Comparison of ENCODE assay signal across 13 mouse cellular contexts in the genomic region with DNA sequence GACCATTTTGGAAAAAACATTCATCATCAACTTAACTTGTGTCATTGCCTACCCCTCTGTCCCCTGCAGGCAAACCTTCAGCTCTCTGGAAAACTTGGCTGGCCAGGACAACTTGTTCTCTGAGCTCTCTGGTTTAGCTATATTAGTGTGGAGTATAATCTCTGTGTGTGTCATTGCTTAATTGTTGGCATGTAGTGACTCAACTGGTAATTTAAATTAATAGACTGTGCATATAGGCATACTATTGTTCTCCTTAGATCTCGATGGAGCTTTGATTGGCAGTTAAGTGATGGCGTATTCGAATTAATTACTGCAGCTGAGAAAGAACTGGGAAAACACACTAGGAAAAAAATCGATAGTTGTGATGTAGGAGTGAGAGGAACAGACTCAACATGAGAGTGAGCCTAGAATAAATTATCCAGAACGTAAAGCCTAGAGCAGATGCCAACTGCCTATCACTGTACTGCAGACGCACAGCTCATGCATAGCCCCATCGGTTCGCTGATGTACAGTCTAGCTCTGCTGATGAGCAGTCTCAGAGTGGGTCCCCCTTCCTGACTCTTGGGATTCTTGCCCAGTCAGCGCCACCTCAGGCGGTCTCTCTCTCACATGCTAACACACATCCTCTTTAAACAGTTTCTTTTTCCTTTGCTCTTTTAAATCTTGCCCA. TPM values are rescaled to one million over a fixed set of nuclear protein-coding genes. Genes with fewer than 3 reads are reported as not detected.
DNase-seq lines count a peak whose midpoint lies in the region; ATAC-seq and TF ChIP-seq lines count a peak whose summit lies in the region.
"Had no signal": no experiment of that assay in that cellular context is flagged by ENCODE, and none has a peak within 500 bp of the region (broad histone marks: within the 10 kb centered on the region; RNA-seq: fewer than 3 reads in every experiment).

No protein-coding gene starts in this region.

- no peak overlapping the region for H3K4me2 ChIP-seq in liver, embryonic 12.5 days
- H3K4me2 ChIP-seq in forebrain, embryonic 14.5 days (ENCODE audit: low read length), result no peak overlapping the region
- H3K4me2 ChIP-seq in hindbrain, postnatal 0 days (ENCODE audit: low read depth, low read length), result no peak overlapping the region
- H3K4me2 ChIP-seq: lung, embryonic 15.5 days had no signal

- H3K9me3 ChIP-seq in liver, embryonic 12.5 days (replicated peaks), result no peaks in the 10 kb centered on the region
- H3K9me3 ChIP-seq in forebrain, embryonic 14.5 days (replicated peaks; ENCODE audit: control insufficient read depth, low read length), result no peaks in the 10 kb centered on the region
- H3K9me3 ChIP-seq in hindbrain, postnatal 0 days (ENCODE audit: low read length), result no peaks in the 10 kb centered on the region
- no peaks in the 10 kb centered on the region for H3K9me3 ChIP-seq in heart, embryonic 10.5 days
- H3K9me3 ChIP-seq: lung, embryonic 15.5 days had no signal

- H3K9ac ChIP-seq in liver, embryonic 12.5 days, result no peak overlapping the region
- no peak overlapping the region for H3K9ac ChIP-seq in forebrain, embryonic 14.5 days (ENCODE audit: low read length)
- H3K9ac ChIP-seq in hindbrain, postnatal 0 days (replicated peaks; ENCODE audit: low read length), result no peak overlapping the region
- H3K9ac ChIP-seq: lung, embryonic 15.5 days had no signal

- H3K4me3 ChIP-seq in liver, embryonic 12.5 days, result no peak overlapping the region
- H3K4me3 ChIP-seq in forebrain, embryonic 14.5 days (ENCODE audit: low read depth, low read length), result no peak overlapping the region
- H3K4me3 ChIP-seq in hindbrain, postnatal 0 days (ENCODE audit: low read length), result no peak overlapping the region
- H3K4me3 ChIP-seq in olfactory bulb, adult 2 months (ENCODE audit: insufficient read depth, low read depth, low read length), result no peak overlapping the region
- no peak overlapping the region for H3K4me3 ChIP-seq in heart, embryonic 10.5 days
- H3K4me3 ChIP-seq: lung, embryonic 15.5 days had no signal

- DNase-seq in liver, result no peak
- peak; percentile 88 for DNase-seq in forebrain, embryonic 14.5 days (ENCODE audit: low spot score)
- DNase-seq in hindbrain, postnatal 0 days (ENCODE audit: low spot score), result peak; percentile 23
- no peak for DNase-seq in cerebellum, postnatal 14 days
- no peak for DNase-seq in heart, embryonic 10.5 days (ENCODE audit: low spot score)
- no peak for DNase-seq in cerebellum, postnatal 10 days
- DNase-seq: cerebellum, adult 11-12 months; heart, adult 18-20 months; kidney, adult 11 months; thymus, postnatal 4 days had no signal

- peaks cover 69% of the 10 kb centered on the region for H3K4me1 ChIP-seq in liver, embryonic 12.5 days
- peaks cover 2% of the 10 kb centered on the region; the same call in 1 of the 2 replicates for H3K4me1 ChIP-seq in forebrain, embryonic 14.5 days (ENCODE audit: control insufficient read depth, insufficient read depth, low read length)
- H3K4me1 ChIP-seq in hindbrain, postnatal 0 days (ENCODE audit: insufficient read depth, low read length), result peaks cover 4% of the 10 kb centered on the region; the same call in 1 of the 2 replicates
- H3K4me1 ChIP-seq in olfactory bulb, adult 2 months (ENCODE audit: control insufficient read depth, insufficient read depth, low read length), result peaks cover 15% of the 10 kb centered on the region
- H3K4me1 ChIP-seq in heart, embryonic 10.5 days, result peaks cover 68% of the 10 kb centered on the region
- H3K4me1 ChIP-seq: lung, embryonic 15.5 days had no signal

- H3K27ac ChIP-seq in liver, embryonic 12.5 days, result no peak overlapping the region
- H3K27ac ChIP-seq in forebrain, embryonic 14.5 days (ENCODE audit: low read depth, low read length), result no peak overlapping the region
- H3K27ac ChIP-seq in hindbrain, postnatal 0 days, result no peak overlapping the region
- H3K27ac ChIP-seq in olfactory bulb, adult 2 months (ENCODE audit: insufficient read depth, low read depth, low read length), result peak overlapping the region; percentile 58; the same call in 1 of the 2 replicates
- no peak overlapping the region for H3K27ac ChIP-seq in heart, embryonic 10.5 days
- H3K27ac ChIP-seq: lung, embryonic 15.5 days had no signal

- TF ChIP-seq POLR2A in olfactory bulb, adult 2 months (IDR thresholded peaks at IDR 0.05; ENCODE audit: insufficient read depth, low read depth, low read length), result no peak

- peak; percentile 60; the same call in 1 of the 2 replicates for ATAC-seq in liver, embryonic 12.5 days
- peak; percentile 96 for ATAC-seq in forebrain, embryonic 14.5 days
- ATAC-seq in hindbrain, postnatal 0 days, result peak; percentile 74; the same call in 1 of the 2 replicates

- H3K36me3 ChIP-seq in liver, embryonic 12.5 days, result no peaks in the 10 kb centered on the region
- H3K36me3 ChIP-seq in forebrain, embryonic 14.5 days (ENCODE audit: control insufficient read depth, insufficient read depth, low read length), result no peaks in the 10 kb centered on the region
- H3K36me3 ChIP-seq in hindbrain, postnatal 0 days (ENCODE audit: insufficient read depth, low read length), result no peaks in the 10 kb centered on the region
- H3K36me3 ChIP-seq in heart, embryonic 10.5 days, result no peaks in the 10 kb centered on the region
- H3K36me3 ChIP-seq: lung, embryonic 15.5 days had no signal

- TF ChIP-seq CTCF in hindbrain, postnatal 0 days (IDR thresholded peaks at IDR 0.05; ENCODE audit: low read depth), result no peak
- TF ChIP-seq CTCF in olfactory bulb, adult 2 months (IDR thresholded peaks at IDR 0.05; ENCODE audit: insufficient read depth, low read depth, low read length), result no peak

- no peaks in the 10 kb centered on the region for H3K27me3 ChIP-seq in liver, embryonic 12.5 days (replicated peaks)
- peaks cover 78% of the 10 kb centered on the region for H3K27me3 ChIP-seq in forebrain, embryonic 14.5 days (replicated peaks; ENCODE audit: control insufficient read depth, insufficient read depth, low read length)
- no peaks in the 10 kb centered on the region for H3K27me3 ChIP-seq in hindbrain, postnatal 0 days (ENCODE audit: insufficient read depth, low read length)
- no peaks in the 10 kb centered on the region for H3K27me3 ChIP-seq in heart, embryonic 10.5 days (ENCODE audit: insufficient read depth, poor library complexity, severe bottlenecking)
- H3K27me3 ChIP-seq: lung, embryonic 15.5 days had no signal

- WGBS in liver, embryonic 12.5 days (ENCODE audit: insufficient replicate concordance), result 69% methylated on average over 10 of the region's 10 CpGs
- WGBS in forebrain, embryonic 14.5 days, result 24% methylated on average over 10 of the region's 10 CpGs
- 32% methylated on average over 10 of the region's 10 CpGs for WGBS in hindbrain, postnatal 0 days
- 39% methylated on average over 10 of the region's 10 CpGs for WGBS in olfactory bulb, adult 2 months
- WGBS in heart, embryonic 10.5 days, result 83% methylated on average over 10 of the region's 10 CpGs

RNA-seq across cellular contexts. Expression of a gene that starts 35.7 kb away (rescaled TPM):
- polyA plus RNA-seq in liver, embryonic 12.5 days (2016; fragmentation: Nextera tagmentation; extraction: Ambion mirVana), result 5.8 and 6.0 TPM in 2 replicates
- polyA plus RNA-seq in forebrain, embryonic 14.5 days (2014; fragmentation: Nextera tagmentation; extraction: Ambion mirVana), result 4.5 and 4.7 TPM in 2 replicates
- 27.9 and 28.2 TPM in 2 replicates for total RNA-seq in hindbrain, postnatal 0 days (2014; rRNA removed)
- polyA plus RNA-seq in hindbrain, postnatal 0 days (2015; fragmentation: Nextera tagmentation; extraction: Ambion mirVana), result 9.0 and 9.8 TPM in 2 replicates
- not detected in 2 replicates for polyA plus RNA-seq in olfactory bulb, adult 2 months (2012; ENCODE audit: insufficient read depth, insufficient read length, low replicate concordance, missing spikeins)
- polyA plus RNA-seq in heart, embryonic 10.5 days (2016; fragmentation: Nextera tagmentation; extraction: Ambion mirVana), result 10.2 and 12.7 TPM in 2 replicates

Comparison
In these comparisons a context has a peak if more than half of its experiments do, and no peak if none do; other contexts are left out.
1. DNase-seq: peak in forebrain, embryonic 14.5 days (single experiment) and hindbrain, postnatal 0 days (single experiment); none in liver (single experiment), cerebellum, postnatal 14 days (0 of 2), heart, embryonic 10.5 days (single experiment) and cerebellum, postnatal 10 days (0 of 2).
2. Peak in every context shown above with its lines, with median percentiles within 50 percentile points of each other: ATAC-seq.